Mouse (Mus musculus): Measurements from ENCODE around the gene Tsc22d1. TPM values are rescaled to one million over a fixed set of nuclear protein-coding genes. Genes with fewer than 3 reads are reported as not detected.
A peak's percentile ranks its signal among the peaks of the same experiment; 100 is the strongest.

The Tsc22d1 gene
- total and polyA plus RNA-seq, 3 experiments = 0.25 to 1.3 (median 0.69) TPM

DNA sequence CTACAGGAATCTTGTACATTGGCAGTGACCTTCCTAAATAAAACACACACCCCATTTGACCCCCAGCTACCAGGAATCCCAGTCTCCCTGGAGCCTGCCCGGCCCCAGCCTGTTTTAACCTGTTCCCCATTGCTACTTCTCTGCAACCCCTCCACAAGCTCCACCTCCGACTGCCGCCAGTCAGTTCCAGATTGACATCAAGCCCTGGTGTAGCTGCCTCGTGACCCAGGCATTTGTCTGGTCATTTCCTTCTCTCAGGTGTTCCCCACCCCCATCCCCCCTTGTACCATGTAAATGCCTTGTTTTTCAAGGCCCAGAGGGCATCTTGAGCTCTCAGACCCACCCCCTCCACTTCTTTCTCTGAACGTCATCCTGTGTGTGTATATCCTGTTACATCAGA lies 80.3 kb downstream of the Tsc22d1 start:
- no peak overlapping the region for H3K9ac ChIP-seq (ENCODE audit: insufficient read depth, low read depth)
- H3K27me3 ChIP-seq (replicated peaks) = no peaks in the 10 kb centered on the region
- dilution Hi-C loops (cut with MboI; ENCODE audit: extremely low pct_ligation_motif_present, extremely low pct_unique_long_range_greater_than_20kb, low sequenced_read_pairs) (loop anchor here (25.0 kb wide), 1 partner anchor 517 kb away; no protein-coding TSS in a partner anchor), in situ Hi-C loops (cut with MboI; ENCODE audit: low pct_ligation_motif_present, low pct_unique_long_range_greater_than_20kb, low sequenced_read_pairs) (no loop called here)
- TF ChIP-seq ELF1 (IDR thresholded peaks at IDR 0.05; ENCODE audit: low read depth, low read length) = peak; percentile 28; the same call in 1 of the 2 replicates
- TF ChIP-seq HCFC1 (IDR thresholded peaks at IDR 0.05; ENCODE audit: low read depth, low read length) = no peak
- peak; percentile 42 for TF ChIP-seq BHLHE40 (IDR thresholded peaks at IDR 0.05; ENCODE audit: low read depth, low read length)
- no peak for TF ChIP-seq PAX5 (IDR thresholded peaks at IDR 0.05; ENCODE audit: low read length)
- TF ChIP-seq SMC3 (IDR thresholded peaks at IDR 0.05; ENCODE audit: low read depth, low read length) = no peak
- TF ChIP-seq IRF4 (IDR thresholded peaks at IDR 0.05; ENCODE audit: low read depth, low read length) = 0 out of 2 replicates have a peak, but pooled peaks have one; percentile 12
- no peak for TF ChIP-seq KAT2A (IDR thresholded peaks at IDR 0.05; ENCODE audit: insufficient replicate concordance, low read length)
- no peak overlapping the region for H3K27ac ChIP-seq (ENCODE audit: insufficient read depth, low read depth)
- no peaks in the 10 kb centered on the region for H3K9me3 ChIP-seq (replicated peaks; ENCODE audit: low read length)
- no peak overlapping the region for H3K4me2 ChIP-seq (ENCODE audit: insufficient read depth, low read depth, poor library complexity, severe bottlenecking)
- H3K4me3 ChIP-seq (replicated peaks in 1 of 3; ENCODE audit: low read depth in 2 of 3, low read length in 2 of 3, poor library complexity in 1 of 3) = peak overlapping the region in 1 of 3 experiments; percentile 38
- peak; percentile 70 for DNase-seq (ENCODE audit: extremely low read depth)
- peaks cover 5 to 16% of the 10 kb centered on the region in 2 experiments; a peak in 3 of 4 replicates for H3K4me1 ChIP-seq (ENCODE audit: control insufficient read depth in 1 of 2, insufficient read depth in 2 of 2)
- H3K36me3 ChIP-seq (replicated peaks in 1 of 2; ENCODE audit: control insufficient read depth in 1 of 2, insufficient read depth in 1 of 2, low read length in 1 of 2) = no peaks in the 10 kb centered on the region
- H3K79me2 ChIP-seq (replicated peaks; ENCODE audit: control insufficient read depth, extremely low read depth, insufficient read depth, poor library complexity, severe bottlenecking) = no peaks in the 10 kb centered on the region

DNA sequence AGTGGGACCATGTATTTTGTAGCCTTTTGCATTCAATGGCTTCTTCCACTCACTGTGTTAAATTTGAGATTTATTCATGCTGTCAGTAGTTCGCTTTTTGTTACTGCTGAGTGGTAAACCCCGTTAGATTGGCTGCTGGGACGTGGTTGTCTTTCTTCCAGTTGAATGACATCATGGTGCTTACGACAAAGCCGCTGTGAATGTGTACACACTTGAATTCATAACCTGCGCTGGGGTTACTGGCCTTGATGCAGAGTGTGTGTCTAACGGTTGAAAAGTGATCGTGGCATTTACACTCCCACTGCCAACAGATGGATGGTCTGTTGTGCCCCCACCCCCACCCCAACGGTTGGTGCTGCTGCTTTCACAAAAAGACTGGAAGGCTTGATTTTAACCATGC lies 82.4 kb downstream of the Tsc22d1 start:
- no peak overlapping the region for H3K27ac ChIP-seq (ENCODE audit: insufficient read depth, low read depth)
- no peak for TF ChIP-seq RCOR1 (conservative IDR thresholded peaks at IDR 0.05; ENCODE audit: low read depth, low read length)
- no peak for TF ChIP-seq TBP (conservative IDR thresholded peaks at IDR 0.05; ENCODE audit: low read depth, low read length)
- TF ChIP-seq NRF1 (IDR thresholded peaks at IDR 0.05; ENCODE audit: low read depth, low read length) = no peak
- TF ChIP-seq USF1 (IDR thresholded peaks at IDR 0.05; ENCODE audit: low read depth, low read length) = no peak
- TF ChIP-seq ZMIZ1 (IDR thresholded peaks at IDR 0.05; ENCODE audit: low read depth, low read length) = no peak
- no peak for TF ChIP-seq EP300 (IDR thresholded peaks at IDR 0.05; ENCODE audit: low read length)
- H3K36me3 ChIP-seq (replicated peaks in 1 of 2; ENCODE audit: control insufficient read depth in 1 of 2, insufficient read depth in 1 of 2, low read length in 1 of 2) = no peaks in the 10 kb centered on the region
- peaks cover 5 to 16% of the 10 kb centered on the region in 2 experiments; a peak in 3 of 4 replicates for H3K4me1 ChIP-seq (ENCODE audit: control insufficient read depth in 1 of 2, insufficient read depth in 2 of 2)
- in situ Hi-C loops (cut with MboI; ENCODE audit: low pct_ligation_motif_present, low pct_unique_long_range_greater_than_20kb, low sequenced_read_pairs) (no loop called here), dilution Hi-C loops (cut with MboI; ENCODE audit: extremely low pct_ligation_motif_present, extremely low pct_unique_long_range_greater_than_20kb, low sequenced_read_pairs) (loop anchor here (25.0 kb wide), 1 partner anchor 515 kb away; no protein-coding TSS in a partner anchor)
- no peaks in the 10 kb centered on the region for H3K9me3 ChIP-seq (replicated peaks; ENCODE audit: low read length)
- H3K4me2 ChIP-seq (ENCODE audit: insufficient read depth, low read depth, poor library complexity, severe bottlenecking) = no peak overlapping the region
- no peak overlapping the region for H3K4me3 ChIP-seq (replicated peaks in 1 of 3; ENCODE audit: low read depth in 2 of 3, low read length in 2 of 3, poor library complexity in 1 of 3)
- no peak overlapping the region for H3K9ac ChIP-seq (ENCODE audit: insufficient read depth, low read depth)
- DNase-seq (ENCODE audit: extremely low read depth) = no peak
- H3K79me2 ChIP-seq (replicated peaks; ENCODE audit: control insufficient read depth, extremely low read depth, insufficient read depth, poor library complexity, severe bottlenecking) = no peaks in the 10 kb centered on the region
- no peaks in the 10 kb centered on the region for H3K27me3 ChIP-seq (replicated peaks)

DNA sequence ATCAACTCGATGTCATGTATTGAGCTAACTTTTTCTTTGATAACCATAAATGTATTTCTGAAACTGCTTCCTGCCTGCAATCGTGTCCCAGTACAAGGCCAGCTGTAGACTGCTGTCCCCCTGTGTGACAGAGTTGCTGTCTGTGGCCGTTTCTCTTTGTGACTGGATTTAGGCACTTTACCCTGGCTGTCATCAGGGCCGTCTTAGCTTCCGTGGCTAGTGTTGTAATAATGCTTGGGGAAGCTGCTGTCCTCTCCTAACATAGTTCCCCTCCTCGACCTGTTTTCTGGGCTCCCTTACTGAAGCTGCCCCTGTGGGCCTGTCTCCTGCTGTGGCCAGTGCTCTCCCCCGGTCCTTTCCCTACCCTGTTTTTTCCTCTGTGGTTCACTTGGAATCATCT lies 83.4 kb downstream of the Tsc22d1 start:
- TF ChIP-seq POLR2A (IDR thresholded peaks at IDR 0.05; ENCODE audit: low read depth, low read length) (no peak), GABPA (IDR thresholded peaks at IDR 0.05; ENCODE audit: insufficient replicate concordance, low read depth, low read length) (no peak), NRF1 (IDR thresholded peaks at IDR 0.05; ENCODE audit: low read depth, low read length) (no peak)
- Histone ChIP-seq H3K27me3 (replicated peaks) (no peaks in the 10 kb centered on the region), H3K79me2 (replicated peaks; ENCODE audit: control insufficient read depth, extremely low read depth, insufficient read depth, poor library complexity, severe bottlenecking) (no peaks in the 10 kb centered on the region), H3K36me3 (replicated peaks in 1 of 2; ENCODE audit: control insufficient read depth in 1 of 2, insufficient read depth in 1 of 2, low read length in 1 of 2) (no peaks in the 10 kb centered on the region), H3K27ac (ENCODE audit: insufficient read depth, low read depth) (no peak overlapping the region), H3K9ac (ENCODE audit: insufficient read depth, low read depth) (no peak overlapping the region), H3K4me3 (replicated peaks in 1 of 3; ENCODE audit: low read depth in 2 of 3, low read length in 2 of 3, poor library complexity in 1 of 3) (no peak overlapping the region), H3K4me2 (ENCODE audit: insufficient read depth, low read depth, poor library complexity, severe bottlenecking) (no peak overlapping the region), H3K4me1 (ENCODE audit: control insufficient read depth in 1 of 2, insufficient read depth in 2 of 2) (peaks cover 5 to 16% of the 10 kb centered on the region in 2 experiments; a peak in 3 of 4 replicates), H3K9me3 (replicated peaks; ENCODE audit: low read length) (no peaks in the 10 kb centered on the region)
- DNase-seq (ENCODE audit: extremely low read depth) = no peak
- in situ Hi-C loops (cut with MboI; ENCODE audit: low pct_ligation_motif_present, low pct_unique_long_range_greater_than_20kb, low sequenced_read_pairs) (no loop called here), dilution Hi-C loops (cut with MboI; ENCODE audit: extremely low pct_ligation_motif_present, extremely low pct_unique_long_range_greater_than_20kb, low sequenced_read_pairs) (loop anchor here (25.0 kb wide), 1 partner anchor 514 kb away; no protein-coding TSS in a partner anchor)
